Mouse (Mus musculus) G1E-ER4 (cell line): ENCODE data around the gene Cradd. TPM values are rescaled to one million over a fixed set of nuclear protein-coding genes. Genes with fewer than 3 reads are reported as not detected.

Experiments
- GATA1 ChIP-seq: IDR thresholded peaks from one replicate; pipeline ENCODE4 v1.8.0; 2012; ENCODE audit warnings: low read length, inconsistent platforms
- polyA plus RNA-seq: library from polyadenylated mRNA; stranded (reverse); fragments of >175 nt; gene quantifications from 2 replicates; pipeline ENCODE4 v1.2.3, GENCODE M21; 2012

Gene Cradd
- polyA plus RNA-seq, 1 experiment: 18.9 TPM

DNA sequence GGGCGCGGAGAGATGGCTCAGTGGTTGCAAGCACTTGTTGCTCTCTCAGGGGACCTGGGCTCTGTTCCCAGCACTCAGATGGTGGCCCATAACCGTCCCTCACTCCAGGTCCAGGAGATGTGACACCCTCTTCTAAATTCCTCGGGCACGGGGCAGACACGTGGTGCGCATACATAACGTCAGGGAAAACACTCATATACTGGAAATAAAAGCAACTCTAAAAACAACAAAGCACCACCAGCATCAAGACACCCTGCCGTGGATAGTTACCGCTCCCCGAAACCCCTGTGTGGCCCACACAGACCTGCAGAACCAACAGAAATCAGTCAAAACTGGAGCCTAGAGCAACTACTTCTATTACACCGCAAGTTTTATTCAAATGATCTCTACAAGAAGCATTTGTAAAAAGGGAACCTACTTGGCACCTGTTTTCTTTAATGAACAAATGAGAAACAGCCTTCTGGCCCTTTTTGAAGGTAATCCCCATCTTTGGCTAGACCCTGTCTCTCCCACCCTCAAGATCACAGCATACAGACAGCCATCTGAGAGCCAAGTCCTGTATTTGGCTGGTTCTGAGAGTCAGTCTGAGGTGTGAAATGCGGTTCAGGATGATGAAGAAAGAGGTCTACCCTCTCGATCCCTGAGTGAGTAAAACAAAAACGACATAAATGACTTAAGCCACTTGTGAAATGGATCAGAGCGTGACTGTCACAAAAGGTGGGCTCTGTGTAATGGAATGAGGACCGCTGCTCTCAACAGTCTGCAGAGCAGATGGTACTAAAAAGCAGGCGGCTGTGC lies 24.7 kb downstream of the Cradd start:
- no peak for TF ChIP-seq GATA1

DNA sequence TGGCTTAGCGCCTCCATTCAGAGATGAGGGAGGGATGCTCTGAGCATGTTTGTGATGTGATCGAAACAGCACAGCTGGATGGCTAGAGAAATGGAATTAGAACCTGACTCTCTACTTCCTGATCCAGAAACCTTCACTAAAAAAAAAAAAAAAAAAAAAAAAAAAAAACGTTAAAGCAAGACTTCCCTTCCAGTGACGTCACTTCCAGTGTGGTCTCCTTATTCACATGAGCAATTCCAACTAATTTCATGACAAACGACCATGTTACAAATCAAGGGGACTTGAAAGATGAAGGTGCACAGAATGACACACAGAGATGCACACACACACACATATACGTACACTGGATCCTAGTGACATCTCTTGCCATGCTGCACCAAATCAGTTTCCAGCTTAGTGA lies 25.4 kb downstream of the Cradd start:
- no peak for TF ChIP-seq GATA1

DNA sequence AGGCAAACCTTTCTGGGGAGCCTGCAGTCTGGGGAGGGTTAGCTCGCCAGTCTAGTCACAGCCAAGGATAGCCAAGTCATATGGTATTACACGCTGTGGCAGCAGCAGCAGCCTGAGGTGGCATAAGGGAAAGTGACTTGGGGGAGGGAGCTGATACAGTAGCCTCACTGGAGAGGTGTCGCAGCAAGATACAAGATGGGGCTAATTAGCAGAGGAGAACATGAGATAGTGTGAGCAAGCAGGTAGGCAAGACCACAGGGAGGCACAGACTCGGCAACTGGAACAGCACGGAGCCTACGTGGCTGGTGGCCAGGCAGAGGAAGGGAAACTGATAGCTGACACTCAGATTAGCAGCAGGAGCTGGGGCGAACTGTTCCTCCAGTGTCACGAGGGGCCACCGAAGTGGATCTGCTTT lies 26.2 kb downstream of the Cradd start:
- no peak for TF ChIP-seq GATA1

DNA sequence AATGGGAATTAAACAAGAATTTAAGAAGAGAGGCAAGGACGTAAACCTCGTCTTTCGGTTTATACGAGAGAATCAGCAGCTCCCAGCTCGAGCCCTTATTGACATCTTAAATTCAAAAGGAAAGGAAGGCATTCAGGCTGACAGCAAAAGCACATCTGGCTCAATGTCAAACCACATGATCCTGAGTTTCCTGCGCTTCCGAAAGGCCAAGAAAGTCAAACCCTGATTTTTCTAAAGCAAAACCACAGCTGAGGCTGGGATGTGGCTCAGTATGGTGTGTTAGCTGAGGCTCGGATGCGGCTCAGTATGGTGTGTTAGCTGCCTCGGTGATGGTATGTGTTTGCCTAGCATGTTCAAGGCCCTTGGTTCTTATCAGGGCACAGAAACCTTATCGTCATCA lies 26.9 kb downstream of the Cradd start:
- no peak for TF ChIP-seq GATA1

DNA sequence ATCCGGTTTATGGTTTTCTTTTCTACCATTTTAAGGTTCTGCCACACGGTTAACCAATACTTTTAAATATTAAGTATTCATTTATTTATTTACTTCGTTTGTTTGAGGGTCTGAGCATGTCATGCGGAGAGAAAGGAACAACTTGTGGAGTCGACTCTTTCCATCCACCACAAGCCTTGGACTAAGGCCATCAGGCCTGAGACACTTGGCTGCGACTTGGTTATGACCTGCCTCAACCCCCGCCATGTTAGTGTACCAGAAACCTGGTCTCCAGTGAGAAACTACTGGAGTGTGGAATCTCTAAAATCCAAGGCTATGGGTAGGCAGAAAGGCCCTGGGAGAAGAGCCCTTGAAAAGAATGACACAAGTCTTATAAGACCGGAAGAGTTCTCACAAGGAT lies 30.7 kb downstream of the Cradd start:
- TF ChIP-seq GATA1: no peak

DNA sequence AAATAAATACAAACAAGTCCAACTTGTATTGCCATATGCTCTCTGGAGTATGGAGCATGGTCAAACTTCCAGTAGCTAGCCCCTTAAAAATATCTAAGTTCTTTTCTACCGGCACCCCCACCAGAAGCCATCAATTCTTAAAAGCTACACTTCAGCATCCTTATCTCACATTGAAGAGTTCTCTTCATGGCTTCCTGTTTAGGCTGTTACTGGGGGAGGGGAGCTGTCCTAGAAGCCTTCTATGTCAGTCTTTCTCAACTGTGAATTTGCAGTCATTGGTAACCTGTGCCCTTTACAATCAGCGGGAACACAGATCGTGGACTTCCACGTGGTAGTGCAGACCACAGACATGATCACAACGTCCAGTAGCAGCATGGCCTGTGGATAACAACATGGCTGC lies 31.7 kb downstream of the Cradd start:
- no peak for TF ChIP-seq GATA1

DNA sequence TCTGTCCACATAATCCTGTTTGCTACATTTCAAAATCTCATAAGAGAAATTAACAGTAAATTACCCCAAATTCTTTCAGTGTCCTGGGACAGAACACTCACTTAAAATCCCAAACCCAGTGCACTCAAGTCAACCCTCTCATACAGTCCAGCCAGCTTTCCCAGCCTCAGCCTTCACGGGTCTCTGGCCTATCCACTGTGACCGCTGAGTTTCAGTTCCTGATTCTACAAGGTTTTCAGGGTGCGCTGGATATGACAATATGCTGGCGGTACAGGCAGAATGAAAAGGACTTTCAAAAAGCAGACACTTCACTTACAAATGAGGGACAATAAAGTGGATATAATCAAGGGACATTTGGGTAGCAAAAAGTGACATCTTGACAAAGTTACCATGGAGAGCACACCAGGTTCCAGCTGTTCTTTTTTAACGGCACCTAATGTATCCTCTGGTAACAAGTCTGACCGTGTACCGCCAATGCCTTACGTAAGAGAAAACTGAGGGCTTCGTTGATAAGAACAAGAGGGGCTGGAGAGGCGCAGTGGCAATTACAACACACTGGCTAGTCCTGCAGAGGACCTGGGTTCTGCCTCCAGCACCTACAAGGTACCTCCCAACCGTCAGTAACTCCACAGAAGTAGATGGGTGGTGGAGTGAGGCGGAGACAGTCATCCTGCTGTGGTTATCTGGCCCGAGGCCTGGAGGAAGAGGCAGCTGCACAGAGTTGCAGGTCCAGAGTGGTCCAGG lies 32.6 kb downstream of the Cradd start:
- no peak for TF ChIP-seq GATA1

DNA sequence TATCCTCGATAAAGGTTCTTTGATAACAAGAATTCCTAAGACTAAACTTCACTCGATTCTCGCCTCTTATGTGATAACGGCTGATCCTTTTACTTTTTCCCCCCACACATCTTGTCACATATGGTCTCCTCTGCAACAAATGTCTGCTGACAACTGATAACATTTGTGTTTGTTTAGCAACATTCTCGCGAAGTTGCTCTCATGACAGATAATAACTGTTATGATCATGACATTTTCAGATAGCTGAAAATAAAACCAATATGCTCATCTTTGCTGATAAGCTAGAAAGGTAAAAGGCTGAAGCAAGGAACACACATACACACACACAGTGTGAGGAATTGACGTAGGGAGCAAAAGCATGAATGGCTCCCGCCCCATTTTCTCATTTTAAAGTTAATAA lies 34.1 kb downstream of the Cradd start:
- TF ChIP-seq GATA1: peak; percentile 32

DNA sequence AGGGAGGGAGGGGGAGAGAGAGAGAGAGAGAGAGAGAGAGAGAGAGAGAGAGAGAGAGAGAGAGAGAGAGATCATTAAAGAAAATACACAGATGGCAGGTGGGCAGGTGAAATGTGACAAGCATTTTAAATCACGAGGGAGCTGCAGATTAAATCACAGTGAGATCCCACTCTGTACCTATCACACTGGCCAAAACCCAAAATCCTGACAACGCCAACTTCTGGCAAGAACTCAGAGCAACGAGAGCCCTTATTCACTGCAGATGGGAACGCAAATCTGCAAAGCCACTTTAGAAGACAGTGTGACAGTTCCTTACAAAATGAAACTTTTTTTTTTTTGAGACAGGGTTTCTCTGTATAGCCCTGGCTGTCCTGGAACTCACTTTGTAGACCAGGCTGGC lies 35.7 kb downstream of the Cradd start:
- no peak for TF ChIP-seq GATA1

DNA sequence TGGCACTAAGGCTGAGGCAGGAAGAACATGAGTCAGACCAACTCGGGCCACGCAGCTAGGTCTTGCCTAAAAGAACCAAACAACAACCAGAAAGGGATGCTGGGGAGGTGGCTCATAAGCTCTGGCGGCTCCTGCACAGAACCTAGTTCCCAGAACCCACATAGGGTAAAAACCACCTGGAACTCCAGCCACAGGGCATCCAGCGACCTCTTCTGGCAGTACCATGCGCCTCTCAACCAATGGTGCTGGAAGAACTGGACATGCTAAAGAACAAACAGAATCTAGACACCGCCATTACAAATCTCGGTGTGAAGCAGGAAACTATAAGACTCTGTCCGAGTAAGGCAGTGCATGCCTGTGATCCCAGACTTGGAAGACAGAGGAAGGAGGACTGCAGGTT lies 36.6 kb downstream of the Cradd start:
- TF ChIP-seq GATA1: no peak

DNA sequence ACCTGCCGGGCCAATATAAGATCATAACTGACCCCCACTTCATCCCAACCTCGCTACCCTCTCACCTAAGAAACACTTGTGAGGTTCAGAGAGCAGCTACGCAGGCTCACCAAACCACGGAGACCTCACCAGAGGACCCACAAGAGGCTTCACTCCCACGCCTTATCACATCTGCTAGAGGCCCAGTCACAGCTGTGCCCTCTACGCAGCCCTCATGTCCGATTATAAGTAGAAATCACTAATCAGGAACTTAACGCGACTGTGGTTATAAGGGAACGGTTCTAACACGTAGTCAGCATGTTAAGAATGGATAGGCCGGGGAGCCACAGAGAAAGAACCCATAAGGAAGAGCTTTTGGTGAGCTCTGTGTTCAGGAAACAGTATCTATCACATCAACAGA lies 40.5 kb downstream of the Cradd start:
- TF ChIP-seq GATA1: peak; percentile 56

DNA sequence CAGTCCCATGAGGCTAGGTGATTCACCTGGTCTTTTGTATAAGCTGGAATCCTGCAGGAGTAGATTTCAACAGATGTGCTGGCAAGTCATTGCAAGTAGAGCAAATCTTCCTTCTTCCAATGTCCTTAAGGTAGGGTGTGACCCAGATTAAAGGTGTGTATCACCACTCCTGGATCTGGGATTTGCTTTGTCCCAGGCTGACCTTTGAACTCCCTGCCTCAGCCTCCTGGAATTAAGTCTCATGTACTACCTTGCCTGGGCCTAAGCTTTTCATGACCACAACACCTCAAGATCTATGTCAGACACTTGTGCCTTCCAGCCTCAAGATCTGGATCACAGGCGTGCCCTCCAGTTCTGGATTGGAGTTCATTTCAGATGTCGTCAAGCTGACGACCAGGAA lies 41.9 kb downstream of the Cradd start:
- no peak for TF ChIP-seq GATA1

DNA sequence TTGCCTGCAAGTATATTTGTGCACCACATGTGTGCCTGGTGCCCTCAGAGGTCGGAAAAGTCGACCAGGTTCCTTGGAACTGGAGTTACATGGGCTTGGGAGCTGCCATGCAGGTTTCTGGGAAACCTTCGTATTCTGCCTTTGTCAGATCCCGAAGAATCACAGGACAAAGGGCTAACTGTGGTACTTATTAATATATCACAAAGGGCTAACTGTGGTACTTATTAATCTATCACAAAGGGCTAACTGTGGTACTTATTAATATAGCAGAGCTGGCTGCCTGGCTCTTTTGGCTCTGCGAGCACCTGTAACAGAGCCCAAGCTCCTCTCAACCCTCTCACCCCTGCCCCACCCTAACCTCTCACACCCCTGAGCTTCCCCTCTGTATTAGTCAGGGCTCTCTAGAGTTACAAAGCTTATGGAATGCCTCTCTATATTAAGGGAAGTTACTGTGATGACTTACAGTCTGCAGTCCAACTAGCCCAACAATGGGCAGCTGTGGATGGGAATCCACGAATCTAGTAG lies 42.4 kb downstream of the Cradd start:
- TF ChIP-seq GATA1: no peak

DNA sequence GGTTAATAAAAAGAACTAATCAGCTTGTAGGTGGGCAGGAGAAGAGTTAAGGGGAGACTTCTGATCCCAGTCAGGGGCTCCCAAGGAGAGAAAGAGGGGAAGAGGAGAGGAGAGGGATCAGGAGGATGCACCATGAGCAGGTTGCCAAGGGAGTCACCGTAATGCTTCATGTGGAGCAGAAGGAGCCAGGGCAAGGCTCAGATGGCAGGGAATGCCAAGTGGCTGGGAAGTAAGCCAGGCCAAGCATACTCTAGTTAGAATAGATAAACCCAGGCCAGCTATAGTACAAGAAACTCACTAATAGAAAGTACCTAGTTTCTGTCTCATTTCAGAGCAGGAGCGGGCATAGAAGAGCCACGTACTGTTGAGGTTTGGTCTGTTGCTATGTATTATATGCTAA lies 43.6 kb downstream of the Cradd start:
- TF ChIP-seq GATA1: no peak

DNA sequence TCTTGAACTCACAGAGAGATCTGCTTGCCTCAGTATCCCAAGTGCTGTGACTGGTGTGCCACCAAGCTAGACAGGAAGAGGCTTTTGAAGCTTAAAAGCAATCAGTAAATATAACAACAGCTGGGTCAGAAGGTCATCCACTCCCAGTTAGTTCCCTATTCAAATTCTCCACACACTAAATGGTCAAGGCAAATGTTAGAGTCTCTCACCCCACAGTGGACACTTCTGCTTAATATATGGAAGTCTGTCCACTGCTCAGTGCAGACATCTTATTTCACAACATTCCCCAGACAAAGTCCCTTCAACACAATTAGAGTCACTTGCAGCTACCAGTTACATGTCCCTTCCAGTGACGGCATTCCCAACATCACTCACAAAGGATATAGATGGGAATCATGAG lies 44.5 kb downstream of the Cradd start:
- TF ChIP-seq GATA1: no peak

DNA sequence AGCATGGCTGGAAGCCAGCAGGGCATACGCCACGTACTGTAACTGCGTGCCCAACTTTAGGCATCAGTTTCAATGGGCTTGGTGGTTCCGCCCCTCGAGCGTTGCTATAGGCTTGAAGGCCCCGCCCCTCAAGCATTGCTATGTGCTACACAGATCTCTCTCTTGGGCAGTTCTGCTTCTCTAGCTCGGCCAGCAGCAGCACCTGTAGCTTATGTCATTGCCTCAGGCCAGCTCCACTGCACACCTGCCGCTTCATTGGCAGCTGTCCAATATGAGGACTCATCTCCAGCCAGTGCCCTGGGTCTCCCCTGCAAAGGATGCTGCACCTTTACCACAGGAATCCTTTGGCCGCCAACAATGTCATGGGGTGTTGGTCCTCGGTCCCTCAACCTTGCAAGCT lies 45.8 kb downstream of the Cradd start:
- no peak for TF ChIP-seq GATA1

DNA sequence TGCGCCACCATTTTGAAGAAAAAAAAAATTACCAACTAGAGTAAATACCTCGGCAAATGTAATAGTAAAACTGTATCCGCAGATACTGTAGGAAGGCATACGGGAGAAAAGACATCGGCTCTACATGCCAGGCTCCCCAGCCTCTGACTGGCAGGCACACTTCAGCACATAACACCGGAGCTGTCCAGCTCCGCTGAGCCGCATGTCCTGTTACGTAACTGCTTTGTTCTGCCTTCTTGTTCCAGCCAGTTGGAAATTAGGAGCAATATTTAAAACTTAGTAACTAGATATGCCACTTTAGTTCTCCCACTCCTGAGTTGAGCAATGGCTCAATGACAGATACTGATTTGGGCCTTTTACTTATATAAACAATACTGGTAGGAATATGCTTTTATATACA lies 48.4 kb downstream of the Cradd start:
- no peak for TF ChIP-seq GATA1
